Mouse (Mus musculus) kidney, postnatal 0 days (tissue): ENCODE measurements around the gene Card11. TPM values are rescaled to one million over a fixed set of nuclear protein-coding genes. Genes with fewer than 3 reads are reported as not detected.

ENCODE experiments used
- ATAC-seq: fragments of 200-750 bp; cut with Nextera tagmentation; replicated peaks from 2 replicates; pipeline ENCODE4 v1.8.0; 2017; ENCODE audit warnings: low read depth, moderate number of reproducible peaks, moderate TSS enrichment, moderate library complexity; ENCODE audit not compliant: low FRiP score
- DNase-seq: peaks from one replicate; pipeline ENCODE4 v3.0.0-alpha.2; 2016; ENCODE audit warnings: low spot score
- H3K27ac ChIP-seq: fragments of 300-500 bp; sonication (generic); 2 replicates; pipeline ENCODE4 v1.5.1; 2014; ENCODE audit warnings: mild to moderate bottlenecking
- H3K27me3 ChIP-seq: fragments of 300-500 bp; sonication (generic); 2 replicates; pipeline ENCODE4 v1.6.1; 2014; ENCODE audit warnings: low read length, mixed read lengths; ENCODE audit not compliant: insufficient read depth
- H3K36me3 ChIP-seq: fragments of 300-500 bp; sonication (generic); 2 replicates; pipeline ENCODE4 v1.6.1; 2014; ENCODE audit warnings: low read length, mixed read lengths; ENCODE audit not compliant: insufficient read depth
- H3K4me1 ChIP-seq: fragments of 300-500 bp; sonication (generic); replicated peaks from 2 replicates; pipeline ENCODE4 v1.6.1; 2014; ENCODE audit warnings: antibody characterized with exemption, low read length, mixed read lengths; ENCODE audit not compliant: insufficient read depth
- H3K4me2 ChIP-seq: fragments of 300-500 bp; sonication (generic); 2 replicates; pipeline ENCODE4 v1.6.1; 2014; ENCODE audit warnings: mild to moderate bottlenecking, low read length, moderate library complexity, mixed read lengths
- H3K4me3 ChIP-seq: fragments of 300-500 bp; sonication (generic); replicated peaks from 2 replicates; pipeline ENCODE4 v1.5.1; 2014; ENCODE audit warnings: low read depth, low read length
- H3K9ac ChIP-seq: fragments of 300-500 bp; sonication (generic); 2 replicates; pipeline ENCODE4 v1.6.1; 2014; ENCODE audit warnings: low read depth, low read length
- H3K9me3 ChIP-seq: fragments of 300-500 bp; sonication (generic); replicated peaks from 2 replicates; pipeline ENCODE4 v1.6.1; 2016; ENCODE audit warnings: low read length, inconsistent platforms, mixed read lengths
- CTCF ChIP-seq: IDR thresholded peaks from 2 replicates; pipeline ENCODE4 v1.5.1; 2016; ENCODE audit warnings: antibody characterized with exemption, low read depth, mild to moderate bottlenecking, moderate library complexity
- WGBS: fragments of 180-500 bp; shearing (Covaris S2); extraction: QIAGEN DNeasy Blood & Tissue Kit; methylation state at CpG from one replicate; pipeline ENCODE4 v1.1.7; 2014; 5-methylcytosine and 5-hydroxymethylcytosine counted together
- polyA plus RNA-seq: library from polyadenylated mRNA; unstranded; fragments of >200 nt; fragmentation: Nextera tagmentation; extraction: Ambion mirVana; gene quantifications from 2 replicates; pipeline ENCODE4 v1.2.1, GENCODE M21; 2015

Card11 gene
- polyA plus RNA-seq, 1 experiment from 2014 or later, result 0.16 TPM

DNA sequence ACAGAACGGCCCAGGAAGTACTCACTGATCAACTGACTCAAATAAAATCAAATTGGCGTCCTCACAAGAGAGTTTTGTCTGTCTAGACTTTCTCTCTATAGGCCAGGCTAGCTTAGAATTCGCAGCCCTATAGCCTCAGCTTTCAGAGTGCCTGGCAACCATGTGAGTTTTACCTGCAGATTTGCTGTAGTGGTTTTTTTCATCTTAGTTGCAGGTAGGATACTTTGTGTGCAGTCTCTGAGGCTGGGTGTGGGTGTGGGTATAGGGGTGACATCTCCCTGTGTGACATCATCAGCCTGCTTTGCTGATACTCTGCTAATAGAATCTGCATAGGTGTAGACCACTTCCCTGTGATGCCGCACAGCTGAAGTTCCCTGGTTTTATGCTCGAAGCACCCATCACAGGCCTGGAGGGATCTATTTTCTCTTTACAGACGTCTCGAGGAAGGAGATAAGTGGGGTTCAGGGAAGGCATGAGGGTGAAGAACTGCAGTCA is 1.2 kb downstream of the Card11 start:
- Histone ChIP-seq H3K4me2 (no peak overlapping the region), H3K27me3 (no peaks in the 10 kb centered on the region), H3K27ac (no peak overlapping the region), H3K4me1 (no peaks in the 10 kb centered on the region), H3K9me3 (no peaks in the 10 kb centered on the region), H3K4me3 (no peak overlapping the region), H3K36me3 (no peaks in the 10 kb centered on the region), H3K9ac (no peak overlapping the region)
- ATAC-seq (no peak), DNase-seq (no peak)
- 68% methylated on average over 7 of the region's 7 CpGs for WGBS
- TF ChIP-seq CTCF, result no peak

DNA sequence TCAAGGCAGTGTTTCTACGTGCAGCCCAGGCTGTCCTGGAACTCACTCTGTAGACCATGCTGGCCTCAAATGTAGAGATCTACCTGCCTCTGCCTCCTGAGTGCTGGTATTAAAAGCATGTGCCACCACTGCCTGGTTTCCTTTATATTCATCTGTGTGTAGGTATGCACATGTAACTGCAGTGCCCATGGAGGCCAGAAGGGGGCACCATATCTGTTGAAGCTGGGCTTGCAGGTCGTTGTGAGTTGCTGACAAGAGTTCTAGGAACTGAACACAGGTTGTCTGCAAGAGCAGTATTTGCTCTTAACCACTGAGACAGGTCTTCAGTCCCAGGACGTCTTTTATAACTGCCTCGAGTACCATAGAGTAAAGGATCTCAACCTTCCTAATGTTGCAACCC is 2.6 kb downstream of the Card11 start:
- Histone ChIP-seq H3K36me3 (no peaks in the 10 kb centered on the region), H3K4me2 (no peak overlapping the region), H3K4me3 (no peak overlapping the region), H3K9ac (no peak overlapping the region), H3K9me3 (no peaks in the 10 kb centered on the region), H3K27me3 (no peaks in the 10 kb centered on the region), H3K27ac (no peak overlapping the region), H3K4me1 (no peaks in the 10 kb centered on the region)
- ATAC-seq, result no peak
- no peak for DNase-seq
- WGBS, result 83% methylated on average over 4 of the region's 4 CpGs
- peak; percentile 41; the same call in 1 of the 2 replicates for TF ChIP-seq CTCF

DNA sequence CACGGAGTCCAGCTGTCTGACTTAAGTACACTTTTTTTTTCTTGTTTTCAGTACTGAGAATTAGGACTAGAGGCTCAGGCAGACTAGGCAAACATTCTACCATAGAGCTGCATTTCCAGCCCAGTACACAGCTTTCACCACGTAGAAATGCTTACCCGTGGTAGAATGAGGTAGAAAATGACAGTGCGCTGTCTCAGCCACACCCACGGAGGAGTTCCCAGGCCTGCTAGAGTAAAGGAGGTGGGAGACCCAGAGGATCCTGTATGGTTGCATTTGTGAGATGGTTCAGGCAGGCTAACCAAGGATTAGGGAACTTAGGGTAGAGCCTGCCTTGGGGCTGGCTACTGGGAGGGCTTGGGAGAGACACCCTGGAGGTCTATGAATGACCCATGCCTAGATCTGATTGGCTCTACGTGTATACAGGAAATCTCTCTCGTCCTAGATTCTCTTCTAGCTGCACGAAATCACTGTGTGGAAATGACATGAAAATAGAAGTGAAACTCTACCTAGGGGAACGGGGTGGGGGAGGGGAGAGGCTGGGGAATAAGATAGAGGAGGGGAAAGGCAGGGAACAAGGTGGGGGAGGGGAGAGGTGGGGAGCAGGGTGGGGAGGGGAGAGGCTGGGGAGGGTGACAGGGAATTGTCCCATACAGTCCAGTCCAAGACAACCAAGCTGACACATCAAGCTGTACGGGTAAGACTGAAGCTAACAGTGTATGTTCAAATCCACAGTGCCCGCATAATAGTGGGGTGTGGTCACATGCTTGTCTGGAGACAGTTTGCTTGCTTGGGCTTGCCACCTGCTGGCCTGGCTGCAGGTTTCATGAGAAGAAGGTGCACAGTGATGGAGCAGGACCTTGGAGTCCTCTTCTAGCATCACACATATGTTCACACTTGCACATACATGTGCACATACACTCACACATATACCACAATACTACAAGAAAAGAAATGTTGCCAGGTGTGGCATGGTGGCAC is 8.0 kb downstream of the Card11 start:
- no peaks in the 10 kb centered on the region for H3K36me3 ChIP-seq
- TF ChIP-seq CTCF, result no peak
- DNase-seq (no peak), ATAC-seq (no peak)
- WGBS, result 60% methylated on average over 11 of the region's 11 CpGs
- H3K27me3 ChIP-seq, result no peaks in the 10 kb centered on the region
- H3K9ac ChIP-seq, result no peak overlapping the region
- no peaks in the 10 kb centered on the region for H3K4me1 ChIP-seq
- no peak overlapping the region for H3K4me3 ChIP-seq
- H3K27ac ChIP-seq, result no peak overlapping the region
- no peaks in the 10 kb centered on the region for H3K9me3 ChIP-seq
- H3K4me2 ChIP-seq, result no peak overlapping the region

DNA sequence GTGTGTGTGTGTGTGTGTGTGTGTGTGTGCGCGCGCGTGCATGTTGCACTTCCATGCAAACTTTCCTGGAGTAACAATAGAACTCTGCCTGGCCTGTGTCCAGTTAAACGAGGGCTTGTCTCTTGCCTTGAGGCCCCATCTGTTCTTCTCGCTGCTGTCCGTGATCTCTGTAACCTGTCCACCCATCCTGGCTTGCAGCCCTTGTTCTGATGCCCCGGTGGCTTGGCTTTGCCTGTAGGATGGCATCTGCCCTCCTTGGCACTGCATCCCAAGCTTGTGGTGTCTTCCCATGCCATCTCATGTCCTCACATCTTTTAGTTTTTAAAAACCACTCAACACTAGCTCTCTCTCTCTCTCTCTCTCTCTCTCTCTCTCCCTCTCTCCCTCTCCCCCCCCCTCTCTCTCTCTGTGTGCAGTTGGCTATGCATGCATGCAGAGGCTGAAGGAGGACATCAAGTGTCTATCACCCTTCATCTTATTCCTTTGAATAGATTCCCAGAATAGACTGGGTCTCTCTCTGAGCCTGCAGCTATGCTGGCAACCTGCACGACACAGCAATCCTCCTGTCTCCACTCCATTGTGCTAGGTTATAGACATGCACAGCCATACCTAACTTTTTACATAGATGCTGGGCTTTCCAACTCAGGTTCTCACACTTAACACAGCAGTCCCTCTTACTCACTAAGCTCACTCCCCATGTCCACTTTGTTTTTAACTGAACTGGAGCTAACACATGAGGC is 14.9 kb downstream of the Card11 start:
- ATAC-seq, result no peak
- DNase-seq, result no peak
- Histone ChIP-seq H3K9ac (no peak overlapping the region), H3K4me3 (no peak overlapping the region), H3K36me3 (no peaks in the 10 kb centered on the region), H3K9me3 (no peaks in the 10 kb centered on the region), H3K4me1 (0 out of 2 replicates have a peak, but pooled peaks cover 2% of the 10 kb centered on the region), H3K27me3 (no peaks in the 10 kb centered on the region), H3K4me2 (no peak overlapping the region), H3K27ac (no peak overlapping the region)
- no peak for TF ChIP-seq CTCF
- 90% methylated on average over 9 of the region's 9 CpGs for WGBS

DNA sequence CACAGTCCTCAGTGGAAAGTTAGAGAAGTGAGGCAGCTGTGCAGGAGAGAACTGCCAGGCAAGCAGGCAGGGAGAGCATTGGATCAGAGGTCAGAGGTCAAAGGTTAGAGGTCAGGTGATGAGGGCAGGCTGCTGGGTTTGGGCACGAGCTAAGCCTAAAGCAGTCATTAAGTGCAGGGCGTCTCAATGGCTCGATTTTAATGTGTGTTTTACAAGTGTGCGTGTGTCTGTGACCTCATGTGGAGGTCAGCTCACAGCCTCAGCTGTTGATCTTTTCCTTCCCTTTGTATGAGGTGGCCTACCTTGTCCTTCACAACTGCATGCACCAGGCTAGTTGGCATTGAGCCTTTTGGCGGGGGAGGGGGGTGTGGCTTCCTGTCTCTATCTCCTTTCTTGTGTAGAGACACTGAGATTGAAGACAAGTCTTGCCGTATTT is 19.0 kb downstream of the Card11 start:
- 0 out of 2 replicates have a peak, but pooled peaks cover 2% of the 10 kb centered on the region for H3K4me1 ChIP-seq
- H3K9me3 ChIP-seq, result no peaks in the 10 kb centered on the region
- TF ChIP-seq CTCF, result no peak
- no peak overlapping the region for H3K27ac ChIP-seq
- DNase-seq, result no peak
- H3K9ac ChIP-seq, result no peak overlapping the region
- no peak overlapping the region for H3K4me3 ChIP-seq
- no peaks in the 10 kb centered on the region for H3K27me3 ChIP-seq
- H3K4me2 ChIP-seq, result no peak overlapping the region
- 12% methylated on average over 6 of the region's 6 CpGs for WGBS
- no peaks in the 10 kb centered on the region for H3K36me3 ChIP-seq
- ATAC-seq, result 0 out of 2 replicates have a peak, but pooled peaks have one; percentile 13

DNA sequence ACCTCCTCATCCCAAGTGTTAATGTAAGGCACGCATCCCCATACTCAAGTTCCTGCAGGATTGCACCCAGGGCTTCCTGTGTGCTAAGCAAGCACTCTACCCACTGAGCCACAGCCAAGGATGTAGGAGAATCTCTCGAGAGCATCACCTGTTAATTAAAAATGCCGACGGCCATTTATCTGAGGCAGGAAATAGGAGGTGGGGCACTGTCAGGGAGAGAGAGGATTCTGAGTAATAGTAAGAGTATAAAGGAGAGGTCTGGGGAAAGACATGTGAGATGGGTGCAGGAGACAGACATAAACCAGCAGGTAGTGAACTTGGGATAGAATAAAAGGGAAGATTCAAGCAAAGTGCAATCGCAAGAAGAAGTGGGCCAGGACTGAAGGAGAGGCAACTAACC is 19.6 kb downstream of the Card11 start:
- DNase-seq (no peak), ATAC-seq (no peak)
- Histone ChIP-seq H3K9ac (no peak overlapping the region), H3K27ac (no peak overlapping the region), H3K36me3 (no peaks in the 10 kb centered on the region), H3K4me1 (0 out of 2 replicates have a peak, but pooled peaks cover 2% of the 10 kb centered on the region), H3K9me3 (no peaks in the 10 kb centered on the region), H3K4me2 (no peak overlapping the region), H3K27me3 (no peaks in the 10 kb centered on the region), H3K4me3 (no peak overlapping the region)
- TF ChIP-seq CTCF, result no peak
- 62% methylated on average over 5 of the region's 5 CpGs for WGBS
